Mouse (Mus musculus) midbrain, embryonic 11.5 days (tissue): Measurements from ENCODE around the gene Ppp1r15b. TPM values are rescaled to one million over a fixed set of nuclear protein-coding genes. Genes with fewer than 3 reads are reported as not detected.

Experiments used
- ATAC-seq: fragments of 200-750 bp; cut with Nextera tagmentation; 2 replicates; pipeline ENCODE4 v1.8.0; 2017; ENCODE audit warnings: moderate TSS enrichment, moderate library complexity; ENCODE audit not compliant: low FRiP score
- DNase-seq: peaks from one replicate; pipeline ENCODE4 v3.0.0; 2015; ENCODE audit warnings: low spot score; ENCODE audit errors: missing footprints
- H3K27ac ChIP-seq: fragments of 300-500 bp; sonication (generic); 2 replicates; pipeline ENCODE4 v1.5.1; 2014; ENCODE audit warnings: low read depth, low read length
- H3K27me3 ChIP-seq: fragments of 300-500 bp; sonication (generic); 2 replicates; pipeline ENCODE4 v1.6.1; 2014; ENCODE audit warnings: mild to moderate bottlenecking, low read length, moderate library complexity, mixed read lengths; ENCODE audit not compliant: control insufficient read depth, insufficient read depth
- H3K36me3 ChIP-seq: fragments of 300-500 bp; sonication (generic); 2 replicates; pipeline ENCODE4 v1.6.1; 2014; ENCODE audit warnings: mild to moderate bottlenecking, low read length, moderate library complexity, mixed read lengths; ENCODE audit not compliant: control insufficient read depth, insufficient read depth
- H3K4me1 ChIP-seq: fragments of 300-500 bp; sonication (generic); 2 replicates; pipeline ENCODE4 v1.6.1; 2014; ENCODE audit warnings: low read length; ENCODE audit not compliant: control insufficient read depth, insufficient read depth
- H3K4me2 ChIP-seq: fragments of 300-500 bp; sonication (generic); 2 replicates; pipeline ENCODE4 v1.6.1; 2014; ENCODE audit warnings: mild to moderate bottlenecking, moderate library complexity
- H3K4me3 ChIP-seq: fragments of 300-500 bp; sonication (generic); 2 replicates; pipeline ENCODE4 v1.5.1; 2014; ENCODE audit warnings: low read depth, low read length
- H3K9ac ChIP-seq: fragments of 300-500 bp; sonication (generic); 2 replicates; pipeline ENCODE4 v1.6.1; 2014; ENCODE audit warnings: low read length
- H3K9me3 ChIP-seq: fragments of 300-500 bp; sonication (generic); 2 replicates; pipeline ENCODE4 v1.6.1; 2016; ENCODE audit warnings: low read length; ENCODE audit not compliant: control insufficient read depth
- WGBS: fragments of 180-500 bp; shearing (Covaris S2); extraction: QIAGEN DNeasy Blood & Tissue Kit; methylation state at CpG from one replicate; pipeline ENCODE4 v1.1.7; 2014; 5-methylcytosine and 5-hydroxymethylcytosine counted together
- polyA plus RNA-seq: library from polyadenylated mRNA; unstranded; fragments of >200 nt; fragmentation: Nextera tagmentation; extraction: Ambion mirVana; gene quantifications from 2 replicates; pipeline ENCODE4 v1.2.1, GENCODE M21; 2014

Ppp1r15b gene
- polyA plus RNA-seq, 1 experiment from 2014 or later: 49.5 TPM

- Histone ChIP-seq H3K27me3 (no peaks in the 10 kb centered on the region), H3K4me3 (no peak overlapping the region), H3K9ac (no peak overlapping the region), H3K36me3 (no peaks in the 10 kb centered on the region), H3K4me1 (no peaks in the 10 kb centered on the region), H3K9me3 (no peaks in the 10 kb centered on the region), H3K4me2 (no peak overlapping the region), H3K27ac (no peak overlapping the region)
- peak; percentile 94 for DNase-seq
- ATAC-seq: no peak
- 51% methylated on average over 8 of the region's 8 CpGs for WGBS
Observed at GRCm38 (mm10) chr1:133177480-133178172, 46.7 kb downstream of the Ppp1r15b start.

GRCm38 (mm10) chr1:133178732-133179440 is 47.9 kb downstream of the Ppp1r15b start:
- DNase-seq (no peak), ATAC-seq (no peak)
- 88% methylated on average over 11 of the region's 11 CpGs for WGBS
- no peak overlapping the region for H3K27ac ChIP-seq
- H3K9ac ChIP-seq: no peak overlapping the region
- H3K4me1 ChIP-seq: peaks cover 11% of the 10 kb centered on the region
- H3K4me3 ChIP-seq: no peak overlapping the region
- H3K36me3 ChIP-seq: no peaks in the 10 kb centered on the region
- H3K27me3 ChIP-seq: no peaks in the 10 kb centered on the region
- H3K4me2 ChIP-seq: no peak overlapping the region
- H3K9me3 ChIP-seq: no peaks in the 10 kb centered on the region

GRCm38 (mm10) chr1:133181072-133182015 is 50.4 kb downstream of the Ppp1r15b start:
- peak; percentile 98 for DNase-seq
- Histone ChIP-seq H3K9ac (peak overlapping the region; percentile 88), H3K4me2 (peak overlapping the region; percentile 66), H3K27me3 (no peaks in the 10 kb centered on the region), H3K4me1 (peaks cover 23% of the 10 kb centered on the region), H3K4me3 (peak overlapping the region; percentile 69), H3K36me3 (no peaks in the 10 kb centered on the region), H3K9me3 (no peaks in the 10 kb centered on the region), H3K27ac (peak overlapping the region; percentile 97)
- WGBS: 0% methylated on average over 31 of the region's 31 CpGs
- ATAC-seq: peak; percentile 89

GRCm38 (mm10) chr1:133182016-133182705 is 51.2 kb downstream of the Ppp1r15b start:
- Histone ChIP-seq H3K9ac (peak overlapping the region; percentile 88), H3K27ac (peak overlapping the region; percentile 97), H3K27me3 (no peaks in the 10 kb centered on the region), H3K4me2 (peak overlapping the region; percentile 66), H3K4me3 (peak overlapping the region; percentile 69), H3K9me3 (no peaks in the 10 kb centered on the region), H3K4me1 (peaks cover 29% of the 10 kb centered on the region), H3K36me3 (no peaks in the 10 kb centered on the region)
- DNase-seq (peak; percentile 97), ATAC-seq (peak; percentile 64)
- WGBS: under 1% methylated on average over 25 of the region's 25 CpGs

GRCm38 (mm10) chr1:133182706-133183095 is 51.8 kb downstream of the Ppp1r15b start:
- peak overlapping the region; percentile 88 for H3K9ac ChIP-seq
- H3K4me2 ChIP-seq: peak overlapping the region; percentile 66
- no peaks in the 10 kb centered on the region for H3K9me3 ChIP-seq
- H3K27me3 ChIP-seq: no peaks in the 10 kb centered on the region
- WGBS: 1% methylated on average over 16 of the region's 16 CpGs
- peak; percentile 53 for ATAC-seq
- H3K4me1 ChIP-seq: peaks cover 34% of the 10 kb centered on the region
- no peaks in the 10 kb centered on the region for H3K36me3 ChIP-seq
- peak; percentile 95 for DNase-seq
- peak overlapping the region; percentile 97 for H3K27ac ChIP-seq
- peak overlapping the region; percentile 69 for H3K4me3 ChIP-seq

- Histone ChIP-seq H3K4me3 (peak overlapping the region; percentile 69), H3K36me3 (no peaks in the 10 kb centered on the region), H3K4me2 (peak overlapping the region; percentile 66), H3K27me3 (no peaks in the 10 kb centered on the region), H3K9me3 (no peaks in the 10 kb centered on the region), H3K4me1 (peaks cover 40% of the 10 kb centered on the region), H3K9ac (peak overlapping the region; percentile 88), H3K27ac (peak overlapping the region; percentile 97)
- WGBS: 5% methylated on average over 16 of the region's 16 CpGs
- ATAC-seq: peak; percentile 12; the same call in 1 of the 2 replicates
- peak; percentile 96 for DNase-seq
Observed at GRCm38 (mm10) chr1:133183141-133183925, 52.4 kb downstream of the Ppp1r15b start.

GRCm38 (mm10) chr1:133187948-133188680 is 57.2 kb downstream of the Ppp1r15b start:
- Histone ChIP-seq H3K4me3 (no peak overlapping the region), H3K9ac (peak overlapping the region; percentile 39), H3K4me2 (peak overlapping the region; percentile 21), H3K9me3 (no peaks in the 10 kb centered on the region), H3K27me3 (no peaks in the 10 kb centered on the region), H3K36me3 (0 out of 2 replicates have a peak, but pooled peaks cover 2% of the 10 kb centered on the region), H3K27ac (peak overlapping the region; percentile 96), H3K4me1 (peaks cover 44% of the 10 kb centered on the region)
- DNase-seq (peak; percentile 99), ATAC-seq (peak; percentile 94)
- 2% methylated on average over 4 of the region's 4 CpGs for WGBS
